Mouse (Mus musculus): Measurements from ENCODE around the gene Tnni3k.

- TF ChIP-seq MAFK (IDR thresholded peaks at IDR 0.05; ENCODE audit: insufficient read depth, low read depth, low read length) (no peak), CHD2 (IDR thresholded peaks at IDR 0.05; ENCODE audit: low read depth, low read length) (no peak), ZC3H11A (IDR thresholded peaks at IDR 0.05; ENCODE audit: borderline replicate concordance, low read depth, low read length) (no peak), ZNF384 (IDR thresholded peaks at IDR 0.05; ENCODE audit: low read depth, low read length) (no peak)
These were observed 105.7 kb downstream of the Tnni3k start for GRCm38 (mm10) chr3:154949551-154949950.
